Mouse (Mus musculus) spleen, adult 2 months (tissue): ENCODE measurements around the gene Mak.

Experiments
- CTCF ChIP-seq: fragments of 200-500 bp; IDR thresholded peaks from 2 replicates; pipeline ENCODE4 v1.5.1; 2011; ENCODE audit warnings: mild to moderate bottlenecking, inconsistent platforms; ENCODE audit not compliant: insufficient read depth, insufficient read length, insufficient replicate concordance; ENCODE audit errors: extremely low read depth
- POLR2A ChIP-seq: fragments of 200-500 bp; IDR thresholded peaks from 2 replicates; pipeline ENCODE4 v1.6.1; 2011; ENCODE audit warnings: low read depth, low read length, inconsistent platforms

- TF ChIP-seq CTCF (no peak), POLR2A (no peak)
Observed at GRCm38 (mm10) chr13:41119152-41119945, 39.8 kb upstream of the Mak start.
